Mouse (Mus musculus): ENCODE measurements at regions not wholly inside any gene's neighbourhood (a gene's known extent, or its start where the extent isn't known, plus 50 kb on each side); places are given as distances from the start of the nearest gene placed in this dataset.
A peak's percentile ranks its signal among the peaks of the same experiment; 100 is the strongest.

GRCm38 (mm10) chr8:97308304-97308703 lies 1420.0 kb upstream of the Got2 start:
- WGBS, result 82% methylated on average over 7 of the region's 7 CpGs
- no peaks in the 10 kb centered on the region for H3K9me3 ChIP-seq (ENCODE audit: control insufficient read depth, low read length)
- H3K27ac ChIP-seq (ENCODE audit: low read depth, low read length), result no peak overlapping the region
- H3K36me3 ChIP-seq (ENCODE audit: control insufficient read depth, insufficient read depth, low read length), result no peaks in the 10 kb centered on the region
- H3K4me3 ChIP-seq (ENCODE audit: low read depth, low read length), result no peak overlapping the region
- ATAC-seq (ENCODE audit: low FRiP score) (no peak), DNase-seq (ENCODE audit: low spot score, missing footprints) (peak; percentile 71)
- no peaks in the 10 kb centered on the region for H3K27me3 ChIP-seq (ENCODE audit: control insufficient read depth, insufficient read depth, low read length)
- H3K9ac ChIP-seq (ENCODE audit: low read length), result no peak overlapping the region
- no peak overlapping the region for H3K4me2 ChIP-seq
- no peaks in the 10 kb centered on the region for H3K4me1 ChIP-seq (ENCODE audit: control insufficient read depth, insufficient read depth, low read length)

GRCm38 (mm10) chr8:97270582-97270981 lies 1382.2 kb upstream of the Got2 start:
- ATAC-seq (ENCODE audit: low FRiP score) (peak; percentile 55; the same call in 1 of the 2 replicates), DNase-seq (ENCODE audit: low spot score, missing footprints) (no peak)
- Histone ChIP-seq H3K27me3 (ENCODE audit: control insufficient read depth, insufficient read depth, low read length) (no peaks in the 10 kb centered on the region), H3K27ac (ENCODE audit: low read depth, low read length) (no peak overlapping the region), H3K4me3 (ENCODE audit: low read depth, low read length) (no peak overlapping the region), H3K36me3 (ENCODE audit: control insufficient read depth, insufficient read depth, low read length) (no peaks in the 10 kb centered on the region), H3K4me2 (no peak overlapping the region), H3K4me1 (ENCODE audit: control insufficient read depth, insufficient read depth, low read length) (peaks cover 3% of the 10 kb centered on the region; the same call in 1 of the 2 replicates), H3K9me3 (ENCODE audit: control insufficient read depth, low read length) (no peaks in the 10 kb centered on the region), H3K9ac (ENCODE audit: low read length) (no peak overlapping the region)
- 19% methylated on average over 3 of the region's 3 CpGs for WGBS

GRCm38 (mm10) chr8:97260964-97261363 lies 1372.6 kb upstream of the Got2 start:
- no peaks in the 10 kb centered on the region for H3K9me3 ChIP-seq (ENCODE audit: control insufficient read depth, low read length)
- H3K4me1 ChIP-seq (ENCODE audit: control insufficient read depth, insufficient read depth, low read length), result no peaks in the 10 kb centered on the region
- no peak overlapping the region for H3K4me2 ChIP-seq
- no peak overlapping the region for H3K4me3 ChIP-seq (ENCODE audit: low read depth, low read length)
- 89% methylated on average over 1 of the region's 1 CpGs for WGBS
- H3K9ac ChIP-seq (ENCODE audit: low read length), result no peak overlapping the region
- H3K27ac ChIP-seq (ENCODE audit: low read depth, low read length), result no peak overlapping the region
- no peaks in the 10 kb centered on the region for H3K27me3 ChIP-seq (ENCODE audit: control insufficient read depth, insufficient read depth, low read length)
- H3K36me3 ChIP-seq (ENCODE audit: control insufficient read depth, insufficient read depth, low read length), result no peaks in the 10 kb centered on the region
- ATAC-seq (ENCODE audit: low FRiP score) (no peak), DNase-seq (ENCODE audit: low spot score, missing footprints) (no peak)

- Histone ChIP-seq H3K27ac (ENCODE audit: low read depth, low read length) (no peak overlapping the region), H3K9ac (ENCODE audit: low read length) (no peak overlapping the region), H3K4me2 (no peak overlapping the region), H3K27me3 (ENCODE audit: control insufficient read depth, insufficient read depth, low read length) (no peaks in the 10 kb centered on the region), H3K4me3 (ENCODE audit: low read depth, low read length) (no peak overlapping the region), H3K9me3 (ENCODE audit: control insufficient read depth, low read length) (no peaks in the 10 kb centered on the region), H3K36me3 (ENCODE audit: control insufficient read depth, insufficient read depth, low read length) (no peaks in the 10 kb centered on the region), H3K4me1 (ENCODE audit: control insufficient read depth, insufficient read depth, low read length) (no peaks in the 10 kb centered on the region)
- DNase-seq (ENCODE audit: low spot score, missing footprints), result no peak
- ATAC-seq (ENCODE audit: low FRiP score), result no peak
Observed at GRCm38 (mm10) chr8:97254169-97254568, 1365.8 kb upstream of the Got2 start.

- no peak overlapping the region for H3K4me3 ChIP-seq (ENCODE audit: low read depth, low read length)
- no peaks in the 10 kb centered on the region for H3K4me1 ChIP-seq (ENCODE audit: control insufficient read depth, insufficient read depth, low read length)
- no peaks in the 10 kb centered on the region for H3K36me3 ChIP-seq (ENCODE audit: control insufficient read depth, insufficient read depth, low read length)
- ATAC-seq (ENCODE audit: low FRiP score) (no peak), DNase-seq (ENCODE audit: low spot score, missing footprints) (no peak)
- H3K4me2 ChIP-seq, result no peak overlapping the region
- WGBS, result 93% methylated on average over 3 of the region's 3 CpGs
- no peak overlapping the region for H3K27ac ChIP-seq (ENCODE audit: low read depth, low read length)
- H3K9ac ChIP-seq (ENCODE audit: low read length), result no peak overlapping the region
- no peaks in the 10 kb centered on the region for H3K9me3 ChIP-seq (ENCODE audit: control insufficient read depth, low read length)
- no peaks in the 10 kb centered on the region for H3K27me3 ChIP-seq (ENCODE audit: control insufficient read depth, insufficient read depth, low read length)
Observed at GRCm38 (mm10) chr8:97252232-97252631, 1363.9 kb upstream of the Got2 start.

GRCm38 (mm10) chr8:97251458-97251865 lies 1363.1 kb upstream of the Got2 start:
- 91% methylated on average over 5 of the region's 5 CpGs for WGBS
- ATAC-seq (ENCODE audit: low FRiP score), result no peak
- Histone ChIP-seq H3K36me3 (ENCODE audit: control insufficient read depth, insufficient read depth, low read length) (no peaks in the 10 kb centered on the region), H3K4me3 (ENCODE audit: low read depth, low read length) (no peak overlapping the region), H3K9ac (ENCODE audit: low read length) (no peak overlapping the region), H3K4me1 (ENCODE audit: control insufficient read depth, insufficient read depth, low read length) (no peaks in the 10 kb centered on the region), H3K27me3 (ENCODE audit: control insufficient read depth, insufficient read depth, low read length) (no peaks in the 10 kb centered on the region), H3K9me3 (ENCODE audit: control insufficient read depth, low read length) (no peaks in the 10 kb centered on the region), H3K27ac (ENCODE audit: low read depth, low read length) (no peak overlapping the region), H3K4me2 (no peak overlapping the region)
- DNase-seq (ENCODE audit: low spot score, missing footprints), result no peak

GRCm38 (mm10) chr8:97234551-97235107 lies 1346.3 kb upstream of the Got2 start:
- no peak overlapping the region for H3K27ac ChIP-seq (ENCODE audit: low read depth, low read length)
- DNase-seq (ENCODE audit: low spot score, missing footprints) (no peak), ATAC-seq (ENCODE audit: low FRiP score) (no peak)
- no peak overlapping the region for H3K4me2 ChIP-seq
- H3K4me1 ChIP-seq (ENCODE audit: control insufficient read depth, insufficient read depth, low read length), result no peaks in the 10 kb centered on the region
- no peak overlapping the region for H3K4me3 ChIP-seq (ENCODE audit: low read depth, low read length)
- WGBS, result 93% methylated on average over 4 of the region's 4 CpGs
- no peaks in the 10 kb centered on the region for H3K36me3 ChIP-seq (ENCODE audit: control insufficient read depth, insufficient read depth, low read length)
- H3K9me3 ChIP-seq (ENCODE audit: control insufficient read depth, low read length), result no peaks in the 10 kb centered on the region
- no peak overlapping the region for H3K9ac ChIP-seq (ENCODE audit: low read length)
- H3K27me3 ChIP-seq (ENCODE audit: control insufficient read depth, insufficient read depth, low read length), result no peaks in the 10 kb centered on the region

- Histone ChIP-seq H3K4me2 (no peak overlapping the region), H3K27ac (ENCODE audit: low read depth, low read length) (no peak overlapping the region), H3K36me3 (ENCODE audit: control insufficient read depth, insufficient read depth, low read length) (no peaks in the 10 kb centered on the region), H3K4me3 (ENCODE audit: low read depth, low read length) (no peak overlapping the region), H3K9ac (ENCODE audit: low read length) (no peak overlapping the region), H3K4me1 (ENCODE audit: control insufficient read depth, insufficient read depth, low read length) (no peaks in the 10 kb centered on the region), H3K27me3 (ENCODE audit: control insufficient read depth, insufficient read depth, low read length) (no peaks in the 10 kb centered on the region), H3K9me3 (ENCODE audit: control insufficient read depth, low read length) (no peaks in the 10 kb centered on the region)
- 0 out of 2 replicates have a peak, but pooled peaks have one; percentile 19 for ATAC-seq (ENCODE audit: low FRiP score)
- no peak for DNase-seq (ENCODE audit: low spot score, missing footprints)
- WGBS, result 55% methylated on average over 2 of the region's 2 CpGs
Observed at GRCm38 (mm10) chr8:97232619-97233376, 1344.5 kb upstream of the Got2 start.

- no peak overlapping the region for H3K27ac ChIP-seq (ENCODE audit: low read depth, low read length)
- ATAC-seq (ENCODE audit: low FRiP score), result no peak
- no peaks in the 10 kb centered on the region for H3K27me3 ChIP-seq (ENCODE audit: control insufficient read depth, insufficient read depth, low read length)
- no peaks in the 10 kb centered on the region for H3K9me3 ChIP-seq (ENCODE audit: control insufficient read depth, low read length)
- H3K4me1 ChIP-seq (ENCODE audit: control insufficient read depth, insufficient read depth, low read length), result no peaks in the 10 kb centered on the region
- no peak overlapping the region for H3K4me2 ChIP-seq
- no peak overlapping the region for H3K4me3 ChIP-seq (ENCODE audit: low read depth, low read length)
- 90% methylated on average over 5 of the region's 5 CpGs for WGBS
- H3K36me3 ChIP-seq (ENCODE audit: control insufficient read depth, insufficient read depth, low read length), result no peaks in the 10 kb centered on the region
- no peak overlapping the region for H3K9ac ChIP-seq (ENCODE audit: low read length)
- DNase-seq (ENCODE audit: low spot score, missing footprints), result no peak
Observed at GRCm38 (mm10) chr8:97231652-97232051, 1343.3 kb upstream of the Got2 start.
